Mouse (Mus musculus): Measurements from ENCODE around the gene Psmd12. TPM values are rescaled to one million over a fixed set of nuclear protein-coding genes. Genes with fewer than 3 reads are reported as not detected.

Gene Psmd12
- polyA plus RNA-seq, 1 experiment from 2014 or later = 158 TPM

- no peak overlapping the region for H3K9ac ChIP-seq (replicated peaks; ENCODE audit: low read depth, low read length)
- no peaks in the 10 kb centered on the region for H3K27me3 ChIP-seq (ENCODE audit: control insufficient read depth, insufficient read depth, low read length)
- WGBS = 92% methylated on average over 3 of the region's 3 CpGs
- ATAC-seq (ENCODE audit: insufficient number of reproducible peaks, insufficient read depth, low FRiP score, low read depth) = no peak
- H3K4me1 ChIP-seq (ENCODE audit: control insufficient read depth, insufficient read depth, low read length) = 0 out of 2 replicates have a peak, but pooled peaks cover 9% of the 10 kb centered on the region
- H3K9me3 ChIP-seq (ENCODE audit: control insufficient read depth, low read depth, low read length) = no peaks in the 10 kb centered on the region
- H3K4me2 ChIP-seq (replicated peaks; ENCODE audit: low read depth, low read length) = no peak overlapping the region
- no peaks in the 10 kb centered on the region for H3K36me3 ChIP-seq (ENCODE audit: control insufficient read depth, insufficient read depth, low read length)
- no peak overlapping the region for H3K4me3 ChIP-seq (ENCODE audit: low read depth, low read length)
- H3K27ac ChIP-seq (ENCODE audit: low read length) = no peak overlapping the region
These were observed 33.6 kb upstream of the Psmd12 start for GRCm38 (mm10) chr11:107445683-107446082.

- no peaks in the 10 kb centered on the region for H3K9me3 ChIP-seq (ENCODE audit: control insufficient read depth, low read depth, low read length)
- H3K9ac ChIP-seq (replicated peaks; ENCODE audit: low read depth, low read length) = no peak overlapping the region
- 82% methylated on average over 6 of the region's 6 CpGs for WGBS
- no peaks in the 10 kb centered on the region for H3K27me3 ChIP-seq (ENCODE audit: control insufficient read depth, insufficient read depth, low read length)
- H3K4me3 ChIP-seq (ENCODE audit: low read depth, low read length) = no peak overlapping the region
- ATAC-seq (ENCODE audit: insufficient number of reproducible peaks, insufficient read depth, low FRiP score, low read depth) = no peak
- H3K4me1 ChIP-seq (ENCODE audit: control insufficient read depth, insufficient read depth, low read length) = 0 out of 2 replicates have a peak, but pooled peaks cover 9% of the 10 kb centered on the region
- no peaks in the 10 kb centered on the region for H3K36me3 ChIP-seq (ENCODE audit: control insufficient read depth, insufficient read depth, low read length)
- H3K27ac ChIP-seq (ENCODE audit: low read length) = no peak overlapping the region
- H3K4me2 ChIP-seq (replicated peaks; ENCODE audit: low read depth, low read length) = no peak overlapping the region
These were observed 32.6 kb upstream of the Psmd12 start for GRCm38 (mm10) chr11:107446650-107447049.

GRCm38 (mm10) chr11:107447349-107447748 lies 31.9 kb upstream of the Psmd12 start:
- ATAC-seq (ENCODE audit: insufficient number of reproducible peaks, insufficient read depth, low FRiP score, low read depth) = 0 out of 2 replicates have a peak, but pooled peaks have one; percentile 44

GRCm38 (mm10) chr11:107447915-107448314 lies 31.4 kb upstream of the Psmd12 start:
- 0 out of 2 replicates have a peak, but pooled peaks cover 9% of the 10 kb centered on the region for H3K4me1 ChIP-seq (ENCODE audit: control insufficient read depth, insufficient read depth, low read length)
- no peak overlapping the region for H3K4me2 ChIP-seq (replicated peaks; ENCODE audit: low read depth, low read length)
- H3K9me3 ChIP-seq (ENCODE audit: control insufficient read depth, low read depth, low read length) = no peaks in the 10 kb centered on the region
- no peak overlapping the region for H3K27ac ChIP-seq (ENCODE audit: low read length)
- ATAC-seq (ENCODE audit: insufficient number of reproducible peaks, insufficient read depth, low FRiP score, low read depth) = no peak
- no peaks in the 10 kb centered on the region for H3K27me3 ChIP-seq (ENCODE audit: control insufficient read depth, insufficient read depth, low read length)
- no peaks in the 10 kb centered on the region for H3K36me3 ChIP-seq (ENCODE audit: control insufficient read depth, insufficient read depth, low read length)
- no peak overlapping the region for H3K9ac ChIP-seq (replicated peaks; ENCODE audit: low read depth, low read length)
- H3K4me3 ChIP-seq (ENCODE audit: low read depth, low read length) = no peak overlapping the region
- WGBS = 84% methylated on average over 9 of the region's 9 CpGs

More at GRCm38 (mm10) chr11:107447349-107447748, 31.9 kb upstream of the Psmd12 start:
- 0 out of 2 replicates have a peak, but pooled peaks cover 9% of the 10 kb centered on the region for H3K4me1 ChIP-seq (ENCODE audit: control insufficient read depth, insufficient read depth, low read length)
- H3K4me3 ChIP-seq (ENCODE audit: low read depth, low read length) = no peak overlapping the region
- no peaks in the 10 kb centered on the region for H3K27me3 ChIP-seq (ENCODE audit: control insufficient read depth, insufficient read depth, low read length)
- H3K36me3 ChIP-seq (ENCODE audit: control insufficient read depth, insufficient read depth, low read length) = no peaks in the 10 kb centered on the region
- no peak overlapping the region for H3K27ac ChIP-seq (ENCODE audit: low read length)
- H3K4me2 ChIP-seq (replicated peaks; ENCODE audit: low read depth, low read length) = no peak overlapping the region
- no peak overlapping the region for H3K9ac ChIP-seq (replicated peaks; ENCODE audit: low read depth, low read length)
- 54% methylated on average over 5 of the region's 5 CpGs for WGBS
- H3K9me3 ChIP-seq (ENCODE audit: control insufficient read depth, low read depth, low read length) = no peaks in the 10 kb centered on the region

GRCm38 (mm10) chr11:107449169-107449910 lies 29.9 kb upstream of the Psmd12 start:
- no peak overlapping the region for H3K4me2 ChIP-seq (replicated peaks; ENCODE audit: low read depth, low read length)
- 0 out of 2 replicates have a peak, but pooled peaks cover 9% of the 10 kb centered on the region for H3K4me1 ChIP-seq (ENCODE audit: control insufficient read depth, insufficient read depth, low read length)
- H3K4me3 ChIP-seq (ENCODE audit: low read depth, low read length) = no peak overlapping the region
- H3K36me3 ChIP-seq (ENCODE audit: control insufficient read depth, insufficient read depth, low read length) = no peaks in the 10 kb centered on the region
- no peak overlapping the region for H3K9ac ChIP-seq (replicated peaks; ENCODE audit: low read depth, low read length)
- no peaks in the 10 kb centered on the region for H3K27me3 ChIP-seq (ENCODE audit: control insufficient read depth, insufficient read depth, low read length)
- WGBS = 69% methylated on average over 17 of the region's 17 CpGs
- peak; percentile 70; the same call in 1 of the 2 replicates for ATAC-seq (ENCODE audit: insufficient number of reproducible peaks, insufficient read depth, low FRiP score, low read depth)
- H3K9me3 ChIP-seq (ENCODE audit: control insufficient read depth, low read depth, low read length) = no peaks in the 10 kb centered on the region
- no peak overlapping the region for H3K27ac ChIP-seq (ENCODE audit: low read length)

- ATAC-seq (ENCODE audit: insufficient number of reproducible peaks, insufficient read depth, low FRiP score, low read depth) = no peak
- Histone ChIP-seq H3K4me2 (replicated peaks; ENCODE audit: low read depth, low read length) (no peak overlapping the region), H3K9me3 (ENCODE audit: control insufficient read depth, low read depth, low read length) (no peaks in the 10 kb centered on the region), H3K27ac (ENCODE audit: low read length) (no peak overlapping the region), H3K9ac (replicated peaks; ENCODE audit: low read depth, low read length) (no peak overlapping the region), H3K27me3 (ENCODE audit: control insufficient read depth, insufficient read depth, low read length) (no peaks in the 10 kb centered on the region), H3K4me1 (ENCODE audit: control insufficient read depth, insufficient read depth, low read length) (0 out of 2 replicates have a peak, but pooled peaks cover 11% of the 10 kb centered on the region), H3K4me3 (ENCODE audit: low read depth, low read length) (no peak overlapping the region), H3K36me3 (ENCODE audit: control insufficient read depth, insufficient read depth, low read length) (no peaks in the 10 kb centered on the region)
- WGBS = 63% methylated on average over 6 of the region's 6 CpGs
These were observed 29.2 kb upstream of the Psmd12 start for GRCm38 (mm10) chr11:107450097-107450496.

- ATAC-seq (ENCODE audit: insufficient number of reproducible peaks, insufficient read depth, low FRiP score, low read depth) = no peak
- H3K9me3 ChIP-seq (ENCODE audit: control insufficient read depth, low read depth, low read length) = no peaks in the 10 kb centered on the region
- H3K4me1 ChIP-seq (ENCODE audit: control insufficient read depth, insufficient read depth, low read length) = 0 out of 2 replicates have a peak, but pooled peaks cover 12% of the 10 kb centered on the region
- H3K4me2 ChIP-seq (replicated peaks; ENCODE audit: low read depth, low read length) = no peak overlapping the region
- H3K4me3 ChIP-seq (ENCODE audit: low read depth, low read length) = no peak overlapping the region
- 76% methylated on average over 10 of the region's 10 CpGs for WGBS
- no peak overlapping the region for H3K27ac ChIP-seq (ENCODE audit: low read length)
- no peaks in the 10 kb centered on the region for H3K36me3 ChIP-seq (ENCODE audit: control insufficient read depth, insufficient read depth, low read length)
- no peak overlapping the region for H3K9ac ChIP-seq (replicated peaks; ENCODE audit: low read depth, low read length)
- no peaks in the 10 kb centered on the region for H3K27me3 ChIP-seq (ENCODE audit: control insufficient read depth, insufficient read depth, low read length)
These were observed 28.2 kb upstream of the Psmd12 start for GRCm38 (mm10) chr11:107451106-107451505.

GRCm38 (mm10) chr11:107452053-107452452 lies 27.2 kb upstream of the Psmd12 start:
- no peaks in the 10 kb centered on the region for H3K36me3 ChIP-seq (ENCODE audit: control insufficient read depth, insufficient read depth, low read length)
- H3K9me3 ChIP-seq (ENCODE audit: control insufficient read depth, low read depth, low read length) = no peaks in the 10 kb centered on the region
- no peak for ATAC-seq (ENCODE audit: insufficient number of reproducible peaks, insufficient read depth, low FRiP score, low read depth)
- H3K9ac ChIP-seq (replicated peaks; ENCODE audit: low read depth, low read length) = no peak overlapping the region
- WGBS = 94% methylated on average over 7 of the region's 7 CpGs
- no peak overlapping the region for H3K27ac ChIP-seq (ENCODE audit: low read length)
- no peak overlapping the region for H3K4me3 ChIP-seq (ENCODE audit: low read depth, low read length)
- H3K4me1 ChIP-seq (ENCODE audit: control insufficient read depth, insufficient read depth, low read length) = 0 out of 2 replicates have a peak, but pooled peaks cover 12% of the 10 kb centered on the region
- no peak overlapping the region for H3K4me2 ChIP-seq (replicated peaks; ENCODE audit: low read depth, low read length)
- no peaks in the 10 kb centered on the region for H3K27me3 ChIP-seq (ENCODE audit: control insufficient read depth, insufficient read depth, low read length)

Data from stomach, embryonic 14.5 days (tissue).